Mouse (Mus musculus) right cerebral cortex, postnatal 36 days (tissue): Measurements from ENCODE around the gene Slc5a4b.
A peak's percentile ranks its signal among the peaks of the same experiment; 100 is the strongest.

ENCODE experiments used
- DNase-seq, 2 experiments: peaks; one replicate each; pipeline ENCODE4 v3.0.0; 2022; ENCODE audit warnings: low spot score in 2 of 2, mixed read lengths in 1 of 2

The Slc5a4b gene

GRCm38 (mm10) chr10:76036962-76037361 is 73.8 kb downstream of the Slc5a4b start:
- no peak for DNase-seq

- no peak for DNase-seq
These were observed 75.5 kb downstream of the Slc5a4b start for GRCm38 (mm10) chr10:76035277-76035676.

GRCm38 (mm10) chr10:76034001-76034600 is 76.7 kb downstream of the Slc5a4b start:
- DNase-seq: no peak

- DNase-seq: no peak
These were observed 77.7 kb downstream of the Slc5a4b start for GRCm38 (mm10) chr10:76033119-76033455.

GRCm38 (mm10) chr10:76032402-76033118 is 78.2 kb downstream of the Slc5a4b start, which contains the start of gene Zfp280b:
Zfp280b (plus strand) TSS chr10:76032650.
- peak; percentile 90 to 92 for DNase-seq

- DNase-seq: no peak
These were observed 79.0 kb downstream of the Slc5a4b start for GRCm38 (mm10) chr10:76031511-76032401.

GRCm38 (mm10) chr10:76030496-76030895 is 80.3 kb downstream of the Slc5a4b start:
- DNase-seq: no peak

- DNase-seq: no peak
These were observed 81.5 kb downstream of the Slc5a4b start for GRCm38 (mm10) chr10:76029276-76029675.

GRCm38 (mm10) chr10:76028396-76028795 is 82.4 kb downstream of the Slc5a4b start:
- DNase-seq: no peak

GRCm38 (mm10) chr10:76028016-76028366 is 82.8 kb downstream of the Slc5a4b start:
- no peak for DNase-seq

- no peak for DNase-seq
These were observed 83.4 kb downstream of the Slc5a4b start for GRCm38 (mm10) chr10:76027127-76028015.

- no peak for DNase-seq
These were observed 85.1 kb downstream of the Slc5a4b start for GRCm38 (mm10) chr10:76025470-76026190.

- DNase-seq: no peak
These were observed 86.8 kb downstream of the Slc5a4b start for GRCm38 (mm10) chr10:76023921-76024320.

GRCm38 (mm10) chr10:76021728-76022127 is 89.0 kb downstream of the Slc5a4b start:
- DNase-seq: no peak

- DNase-seq: no peak
These were observed 93.9 kb downstream of the Slc5a4b start for GRCm38 (mm10) chr10:76016886-76017285.

- DNase-seq: no peak
These were observed 97.8 kb downstream of the Slc5a4b start for GRCm38 (mm10) chr10:76012922-76013321.

- no peak for DNase-seq
These were observed 100.9 kb downstream of the Slc5a4b start for GRCm38 (mm10) chr10:76009812-76010211.
